Mouse (Mus musculus) liver, embryonic 16.5 days (tissue): ENCODE measurements around the gene Mmd2. TPM values are rescaled to one million over a fixed set of nuclear protein-coding genes. Genes with fewer than 3 reads are reported as not detected.

Experiments
- ATAC-seq: fragments of 200-750 bp; cut with Nextera tagmentation; 2 replicates; pipeline ENCODE4 v1.8.0; 2017; ENCODE audit warnings: low read depth, mild to moderate bottlenecking, moderate number of reproducible peaks, moderate library complexity
- H3K27ac ChIP-seq: fragments of 300-500 bp; sonication (generic); 2 replicates; pipeline ENCODE4 v1.5.1; 2014; ENCODE audit warnings: mild to moderate bottlenecking, low read length
- H3K27me3 ChIP-seq: fragments of 300-500 bp; sonication (generic); 2 replicates; pipeline ENCODE4 v1.6.1; 2014; ENCODE audit warnings: low read depth, low read length, mixed read lengths; ENCODE audit not compliant: control insufficient read depth, insufficient read depth
- H3K36me3 ChIP-seq: fragments of 300-500 bp; sonication (generic); 2 replicates; pipeline ENCODE4 v1.6.1; 2014; ENCODE audit warnings: mild to moderate bottlenecking; ENCODE audit not compliant: control insufficient read depth, insufficient read depth
- H3K4me1 ChIP-seq: fragments of 300-500 bp; sonication (generic); 2 replicates; pipeline ENCODE4 v1.6.1; 2014; ENCODE audit warnings: low read depth, low read length, mixed read lengths; ENCODE audit not compliant: control insufficient read depth
- H3K4me2 ChIP-seq: fragments of 300-500 bp; sonication (generic); 2 replicates; pipeline ENCODE4 v1.6.1; 2014; ENCODE audit warnings: low read depth, low read length, mixed read lengths
- H3K4me3 ChIP-seq: fragments of 300-500 bp; sonication (generic); 2 replicates; pipeline ENCODE4 v1.5.1; 2014; ENCODE audit warnings: low read depth, mild to moderate bottlenecking, low read length
- H3K9ac ChIP-seq: fragments of 300-500 bp; sonication (generic); 2 replicates; pipeline ENCODE4 v1.6.1; 2014; ENCODE audit warnings: low read depth, low read length
- H3K9me3 ChIP-seq: fragments of 300-500 bp; sonication (generic); replicated peaks from 2 replicates; pipeline ENCODE4 v1.6.1; 2016; ENCODE audit warnings: low read length; ENCODE audit not compliant: control insufficient read depth
- WGBS: fragments of 180-500 bp; shearing (Covaris S2); extraction: QIAGEN DNeasy Blood & Tissue Kit; methylation state at CpG from one replicate; pipeline ENCODE4 v1.1.7; 2014; ENCODE audit not compliant: insufficient replicate concordance; 5-methylcytosine and 5-hydroxymethylcytosine counted together
- polyA plus RNA-seq: library from polyadenylated mRNA; unstranded; fragments of >200 nt; fragmentation: Nextera tagmentation; extraction: Ambion mirVana; gene quantifications from 2 replicates; pipeline ENCODE4 v1.2.1, GENCODE M21; 2015

The Mmd2 gene
- polyA plus RNA-seq, 1 experiment from 2014 or later = 20.6 TPM

- Histone ChIP-seq H3K27ac (no peak overlapping the region), H3K4me1 (no peaks in the 10 kb centered on the region), H3K9ac (no peak overlapping the region), H3K36me3 (no peaks in the 10 kb centered on the region), H3K27me3 (peaks cover 12% of the 10 kb centered on the region), H3K4me3 (no peak overlapping the region), H3K4me2 (no peak overlapping the region), H3K9me3 (no peaks in the 10 kb centered on the region)
- ATAC-seq = no peak
- WGBS = 43% methylated on average over 5 of the region's 5 CpGs
Observed at GRCm38 (mm10) chr5:142545014-142545795, 63.4 kb downstream of the Mmd2 start.

GRCm38 (mm10) chr5:142537286-142537685, 71.3 kb downstream of the Mmd2 start:
- Histone ChIP-seq H3K27me3 (no peaks in the 10 kb centered on the region), H3K9ac (no peak overlapping the region), H3K27ac (no peak overlapping the region), H3K4me1 (no peaks in the 10 kb centered on the region), H3K4me3 (no peak overlapping the region), H3K4me2 (no peak overlapping the region), H3K36me3 (no peaks in the 10 kb centered on the region), H3K9me3 (no peaks in the 10 kb centered on the region)
- 62% methylated on average over 3 of the region's 3 CpGs for WGBS
- no peak for ATAC-seq

DNA sequence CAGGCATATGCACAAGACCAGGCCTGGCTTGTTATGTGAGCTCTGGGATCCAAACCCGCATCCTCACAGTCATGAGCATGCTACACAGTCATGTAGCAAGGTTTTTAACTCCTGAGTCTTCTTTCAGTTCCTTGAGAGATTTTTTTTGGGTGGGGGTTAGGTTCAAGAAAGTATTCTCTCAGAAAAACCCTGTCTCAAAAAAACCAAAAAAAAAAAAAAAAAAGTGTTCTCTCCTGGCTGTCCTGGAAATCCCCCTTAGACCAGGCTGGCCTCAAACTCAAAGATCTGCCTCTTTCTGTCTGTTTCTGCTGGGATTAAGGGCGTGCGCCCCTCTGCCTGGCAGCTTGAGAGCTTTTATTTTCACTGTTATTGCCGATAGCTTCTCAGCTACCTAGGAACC, 73.2 kb downstream of the Mmd2 start:
- Histone ChIP-seq H3K27ac (no peak overlapping the region), H3K4me1 (no peaks in the 10 kb centered on the region), H3K4me3 (no peak overlapping the region), H3K4me2 (no peak overlapping the region), H3K27me3 (peaks cover 5% of the 10 kb centered on the region; the same call in 1 of the 2 replicates), H3K9ac (no peak overlapping the region), H3K36me3 (no peaks in the 10 kb centered on the region), H3K9me3 (no peaks in the 10 kb centered on the region)
- no peak for ATAC-seq
- 57% methylated on average over 4 of the region's 4 CpGs for WGBS

- Histone ChIP-seq H3K4me3 (no peak within 1 kb of the TSS), H3K9me3 (no peaks in the 10 kb centered on the region), H3K27me3 (peaks cover 19% of the 10 kb centered on the region), H3K4me1 (no peaks in the 10 kb centered on the region), H3K27ac (no peak within 1 kb of the TSS), H3K9ac (no peak within 1 kb of the TSS), H3K4me2 (no peak within 1 kb of the TSS), H3K36me3 (no peaks in the 10 kb centered on the region)
- ATAC-seq = no peak
- WGBS = 43% methylated on average over 41 of the region's 41 CpGs
Observed at GRCm38 (mm10) chr5:142529915-142530314, 78.7 kb downstream of the Mmd2 start, which contains the start of gene Papolb. Papolb (minus strand) TSS chr5:142530076.

DNA sequence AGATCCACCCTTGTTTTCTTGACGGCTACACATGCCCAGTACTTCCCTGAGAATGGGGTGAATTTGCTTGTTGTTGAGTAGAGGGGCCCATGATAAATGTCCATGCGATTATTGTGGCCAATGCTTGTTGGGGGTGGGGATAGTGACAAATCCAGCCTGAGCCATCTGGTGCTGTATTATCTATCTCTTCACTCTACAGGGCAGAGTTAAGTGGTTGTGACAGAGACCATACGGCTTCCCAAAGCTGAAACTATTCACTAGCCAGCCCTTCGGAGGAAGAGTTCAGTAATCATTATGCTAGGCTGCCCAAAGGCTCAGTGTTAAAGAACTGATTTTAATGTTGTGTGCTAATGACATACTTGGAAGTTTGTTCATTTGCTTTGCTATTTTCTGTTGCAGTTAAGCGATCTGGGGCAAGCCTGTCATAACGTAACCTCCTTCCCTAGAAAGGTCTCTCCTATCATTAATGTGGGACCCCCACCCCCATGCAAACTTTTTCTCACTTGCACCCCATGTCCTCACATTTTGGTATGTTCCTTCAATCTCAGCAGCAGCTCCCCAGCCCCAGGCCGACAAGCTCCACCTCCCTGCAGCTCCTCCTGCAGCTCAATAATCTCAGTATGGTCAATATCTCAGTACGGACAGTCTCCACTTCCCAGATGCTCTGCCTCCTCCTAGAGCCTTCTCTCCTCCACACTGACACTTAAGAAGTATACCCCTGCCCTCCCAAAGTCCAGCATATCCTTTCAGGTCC, 83.7 kb downstream of the Mmd2 start:
- peaks cover 9% of the 10 kb centered on the region for H3K27me3 ChIP-seq
- 60% methylated on average over 8 of the region's 8 CpGs for WGBS
- H3K4me1 ChIP-seq = no peaks in the 10 kb centered on the region; the same call in 1 of the 2 replicates
- no peaks in the 10 kb centered on the region for H3K9me3 ChIP-seq
- H3K36me3 ChIP-seq = no peaks in the 10 kb centered on the region
- no peak overlapping the region for H3K4me3 ChIP-seq
- no peak overlapping the region for H3K9ac ChIP-seq
- H3K4me2 ChIP-seq = no peak overlapping the region
- H3K27ac ChIP-seq = no peak overlapping the region
- ATAC-seq = no peak

DNA sequence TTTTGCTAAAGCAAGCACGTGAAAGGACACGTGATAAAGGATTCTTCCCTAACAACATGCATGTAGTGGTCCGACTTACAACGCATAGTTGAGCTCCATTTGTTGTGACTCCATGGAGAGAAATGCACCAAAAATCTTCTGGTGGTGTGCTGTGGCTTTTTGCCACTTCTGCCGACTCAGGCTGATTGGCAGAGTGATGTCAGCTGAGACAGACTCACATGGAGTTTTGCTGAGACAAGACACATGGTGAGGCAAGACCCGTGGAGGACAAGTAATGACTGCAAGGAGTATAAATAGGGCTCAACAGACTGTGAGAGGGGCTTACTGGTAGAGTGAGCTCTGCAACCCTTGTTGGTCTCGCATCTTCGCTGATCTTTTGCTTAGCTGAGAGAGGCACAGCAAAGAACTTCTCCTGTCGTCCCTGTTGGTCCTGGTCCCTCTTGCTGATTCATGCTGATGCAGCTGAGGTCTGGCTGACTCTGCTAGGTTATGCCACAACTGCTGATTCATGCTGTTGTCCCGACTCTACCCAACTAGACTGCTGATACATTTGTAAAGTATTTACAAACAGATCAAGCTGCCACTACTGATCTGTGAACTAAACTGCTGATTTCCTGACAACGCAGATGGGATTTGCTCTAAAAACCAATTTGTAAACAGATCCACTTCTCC, 87.3 kb downstream of the Mmd2 start:
- no peaks in the 10 kb centered on the region for H3K36me3 ChIP-seq
- H3K9me3 ChIP-seq = no peaks in the 10 kb centered on the region
- H3K4me2 ChIP-seq = no peak overlapping the region
- peak overlapping the region; percentile 42; the same call in 1 of the 2 replicates for H3K27ac ChIP-seq
- H3K4me1 ChIP-seq = no peaks in the 10 kb centered on the region; the same call in 1 of the 2 replicates
- no peak overlapping the region for H3K4me3 ChIP-seq
- H3K9ac ChIP-seq = no peak overlapping the region
- 0 out of 2 replicates have a peak, but pooled peaks cover 2% of the 10 kb centered on the region for H3K27me3 ChIP-seq
- ATAC-seq = peak; percentile 91
- 57% methylated on average over 11 of the region's 11 CpGs for WGBS

DNA sequence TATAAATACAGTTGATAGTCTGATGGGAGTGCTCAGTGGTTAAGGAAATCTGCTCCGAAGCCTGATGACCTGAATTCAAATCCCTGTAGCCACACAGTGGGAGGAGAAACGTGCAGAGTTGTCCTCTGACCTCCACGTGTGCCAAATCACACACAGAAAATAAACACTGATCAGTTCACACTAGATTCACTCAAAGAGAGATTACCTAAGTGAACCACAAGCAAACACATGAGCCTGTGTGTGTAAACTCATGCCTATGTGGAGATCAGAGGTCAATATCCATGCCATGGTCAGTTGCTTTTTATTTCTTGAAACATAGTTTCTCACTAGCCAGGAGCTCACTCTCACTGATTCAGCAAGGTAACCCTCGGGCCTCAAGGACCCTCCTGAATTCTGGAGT, 88.2 kb downstream of the Mmd2 start:
- Histone ChIP-seq H3K36me3 (no peaks in the 10 kb centered on the region), H3K9ac (no peak overlapping the region), H3K9me3 (no peaks in the 10 kb centered on the region), H3K27me3 (0 out of 2 replicates have a peak, but pooled peaks cover under 1% of the 10 kb centered on the region), H3K4me3 (no peak overlapping the region), H3K4me1 (no peaks in the 10 kb centered on the region; the same call in 1 of the 2 replicates), H3K4me2 (no peak overlapping the region), H3K27ac (no peak overlapping the region)
- WGBS = 50% methylated on average over 4 of the region's 4 CpGs
- ATAC-seq = no peak

DNA sequence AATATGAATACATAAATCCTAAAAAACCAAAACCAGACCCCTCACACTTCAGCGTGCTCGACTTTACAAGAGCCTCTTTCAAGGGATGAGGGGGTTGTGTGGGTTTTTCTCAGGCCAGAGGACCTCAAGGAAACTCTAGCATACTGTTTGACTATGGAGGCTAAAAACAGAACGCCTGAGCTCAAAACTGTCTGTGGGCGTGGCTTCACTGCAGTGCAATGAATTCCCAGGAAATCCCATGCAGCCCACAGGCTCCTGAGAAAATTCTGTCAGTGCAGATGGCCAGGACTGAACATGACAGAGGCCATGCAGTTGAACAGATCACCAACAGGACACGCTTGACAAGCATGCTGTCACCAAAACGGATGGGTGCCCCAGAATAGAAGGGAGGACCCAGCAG, 89.6 kb downstream of the Mmd2 start:
- Histone ChIP-seq H3K27me3 (no peaks in the 10 kb centered on the region), H3K4me2 (no peak overlapping the region), H3K9ac (no peak overlapping the region), H3K36me3 (no peaks in the 10 kb centered on the region), H3K4me3 (no peak overlapping the region), H3K9me3 (no peaks in the 10 kb centered on the region), H3K27ac (no peak overlapping the region), H3K4me1 (no peaks in the 10 kb centered on the region; the same call in 1 of the 2 replicates)
- 39% methylated on average over 6 of the region's 6 CpGs for WGBS
- no peak for ATAC-seq
